22 mouse cellular contexts compared by ENCODE assay signal in genomic region chr3:34504573-34504894, GRCm38 (mm10).
DNase-seq lines count a peak whose midpoint lies in the region; ATAC-seq lines count a peak whose summit lies in the region.
"Had no signal": no experiment of that assay in that cellular context is flagged by ENCODE, and none has a peak within 500 bp of the region (broad histone marks: within the 10 kb centered on the region; RNA-seq: fewer than 3 reads in every experiment).

No protein-coding gene starts in this region.

- H3K4me3 ChIP-seq in forebrain, embryonic 11.5 days (ENCODE audit: low read depth, low read length) = no peak overlapping the region
- H3K4me3 ChIP-seq in forebrain, embryonic 10.5 days = no peak overlapping the region
- no peak overlapping the region for H3K4me3 ChIP-seq in midbrain, embryonic 15.5 days
- H3K4me3 ChIP-seq in midbrain, embryonic 13.5 days (replicated peaks) = no peak overlapping the region
- H3K4me3 ChIP-seq in neural tube, embryonic 13.5 days = no peak overlapping the region
- H3K4me3 ChIP-seq: embryonic facial prominence, embryonic 12.5 days; heart, embryonic 10.5 days had no signal

- peak; percentile 49; the same call in 1 of the 2 replicates for ATAC-seq in forebrain, embryonic 11.5 days (replicated peaks; ENCODE audit: low FRiP score)
- ATAC-seq in midbrain, embryonic 15.5 days (replicated peaks) = 0 out of 2 replicates have a peak, but pooled peaks have one; percentile 7
- no peak for ATAC-seq in midbrain, embryonic 13.5 days
- ATAC-seq in neural tube, embryonic 13.5 days (ENCODE audit: low read depth) = peak; percentile 75
- ATAC-seq: CD4-positive, CD25-positive, alpha-beta regulatory T cell, adult 4 months; hindbrain, postnatal 0 days had no signal

- no peak overlapping the region for H3K9ac ChIP-seq in forebrain, embryonic 11.5 days (ENCODE audit: low read length)
- H3K9ac ChIP-seq in midbrain, embryonic 15.5 days = no peak overlapping the region
- H3K9ac ChIP-seq in midbrain, embryonic 13.5 days (replicated peaks) = no peak overlapping the region
- no peak overlapping the region for H3K9ac ChIP-seq in neural tube, embryonic 13.5 days
- H3K9ac ChIP-seq: embryonic facial prominence, embryonic 12.5 days had no signal

- H3K27me3 ChIP-seq in forebrain, embryonic 11.5 days (ENCODE audit: control insufficient read depth, insufficient read depth, low read length) = peaks cover 8% of the 10 kb centered on the region; the same call in 1 of the 2 replicates
- peaks cover 77% of the 10 kb centered on the region for H3K27me3 ChIP-seq in forebrain, embryonic 10.5 days (ENCODE audit: poor library complexity, severe bottlenecking)
- 0 out of 2 replicates have a peak, but pooled peaks cover 5% of the 10 kb centered on the region for H3K27me3 ChIP-seq in midbrain, embryonic 15.5 days (replicated peaks)
- peaks cover 7% of the 10 kb centered on the region; the same call in 1 of the 2 replicates for H3K27me3 ChIP-seq in midbrain, embryonic 13.5 days
- peaks cover 27% of the 10 kb centered on the region for H3K27me3 ChIP-seq in neural tube, embryonic 13.5 days
- H3K27me3 ChIP-seq: embryonic facial prominence, embryonic 12.5 days had no signal

- DNase-seq in forebrain, embryonic 11.5 days (ENCODE audit: low spot score) = no peak
- no peak for DNase-seq in forebrain, embryonic 10.5 days (ENCODE audit: extremely low spot score, low spot score)
- no peak for DNase-seq in Muller cell, postnatal 12 days (ENCODE audit: inconsistent ontology term)
- DNase-seq in heart, postnatal 4 days = no peak
- DNase-seq: adrenal gland, postnatal 10 days; B cell, adult 2 months; cerebellum, adult 11 months; cerebellum, adult 8-10 months; cerebellum, postnatal 14 days; embryo, embryonic 11 days; gastrocnemius, postnatal 10 days; heart, adult 18-20 months; heart, postnatal 10 days; kidney, adult 11 months had no signal

- no peaks in the 10 kb centered on the region for H3K36me3 ChIP-seq in forebrain, embryonic 11.5 days (ENCODE audit: control insufficient read depth, insufficient read depth, low read length)
- H3K36me3 ChIP-seq in forebrain, embryonic 10.5 days (replicated peaks) = no peaks in the 10 kb centered on the region
- H3K36me3 ChIP-seq in midbrain, embryonic 15.5 days (replicated peaks) = no peaks in the 10 kb centered on the region
- no peaks in the 10 kb centered on the region for H3K36me3 ChIP-seq in midbrain, embryonic 13.5 days
- H3K36me3 ChIP-seq in neural tube, embryonic 13.5 days = no peaks in the 10 kb centered on the region
- H3K36me3 ChIP-seq: embryonic facial prominence, embryonic 12.5 days; G1E; heart, embryonic 10.5 days had no signal

- no peak overlapping the region for H3K27ac ChIP-seq in forebrain, embryonic 11.5 days (ENCODE audit: low read depth, low read length)
- no peak overlapping the region for H3K27ac ChIP-seq in forebrain, embryonic 10.5 days
- no peak overlapping the region for H3K27ac ChIP-seq in midbrain, embryonic 15.5 days
- no peak overlapping the region for H3K27ac ChIP-seq in midbrain, embryonic 13.5 days
- H3K27ac ChIP-seq in neural tube, embryonic 13.5 days (replicated peaks) = no peak overlapping the region
- H3K27ac ChIP-seq: embryonic facial prominence, embryonic 12.5 days; heart, embryonic 10.5 days; hindbrain, postnatal 0 days had no signal

- H3K9me3 ChIP-seq in forebrain, embryonic 11.5 days (ENCODE audit: control insufficient read depth, low read length) = no peaks in the 10 kb centered on the region; the same call in 1 of the 2 replicates
- H3K9me3 ChIP-seq in forebrain, embryonic 10.5 days = no peaks in the 10 kb centered on the region; the same call in 1 of the 2 replicates
- H3K9me3 ChIP-seq in midbrain, embryonic 15.5 days = no peaks in the 10 kb centered on the region
- no peaks in the 10 kb centered on the region; the same call in 1 of the 2 replicates for H3K9me3 ChIP-seq in midbrain, embryonic 13.5 days
- H3K9me3 ChIP-seq in neural tube, embryonic 13.5 days = no peaks in the 10 kb centered on the region
- H3K9me3 ChIP-seq: embryonic facial prominence, embryonic 12.5 days; G1E; heart, embryonic 10.5 days had no signal

- H3K4me1 ChIP-seq in forebrain, embryonic 11.5 days (replicated peaks; ENCODE audit: control insufficient read depth, insufficient read depth, low read length) = peaks cover 2% of the 10 kb centered on the region; the same call in 1 of the 2 replicates
- H3K4me1 ChIP-seq in forebrain, embryonic 10.5 days = peaks cover 35% of the 10 kb centered on the region
- peaks cover 10% of the 10 kb centered on the region; the same call in 1 of the 2 replicates for H3K4me1 ChIP-seq in midbrain, embryonic 15.5 days
- peaks cover 14% of the 10 kb centered on the region for H3K4me1 ChIP-seq in midbrain, embryonic 13.5 days (replicated peaks)
- H3K4me1 ChIP-seq in neural tube, embryonic 13.5 days (replicated peaks) = peaks cover 18% of the 10 kb centered on the region
- H3K4me1 ChIP-seq: embryonic facial prominence, embryonic 12.5 days; heart, embryonic 10.5 days had no signal

- H3K4me2 ChIP-seq in forebrain, embryonic 11.5 days (ENCODE audit: low read depth, low read length, severe bottlenecking) = 0 out of 2 replicates have a peak overlapping the region, but pooled peaks have one; percentile 18
- H3K4me2 ChIP-seq in midbrain, embryonic 15.5 days = no peak overlapping the region
- H3K4me2 ChIP-seq in midbrain, embryonic 13.5 days (replicated peaks) = no peak overlapping the region
- no peak overlapping the region for H3K4me2 ChIP-seq in neural tube, embryonic 13.5 days
- H3K4me2 ChIP-seq: embryonic facial prominence, embryonic 12.5 days had no signal

- WGBS in forebrain, embryonic 11.5 days = 10% methylated on average over 3 of the region's 3 CpGs
- WGBS in forebrain, embryonic 10.5 days = 12% methylated on average over 3 of the region's 3 CpGs
- 27% methylated on average over 3 of the region's 3 CpGs for WGBS in midbrain, embryonic 15.5 days
- 37% methylated on average over 3 of the region's 3 CpGs for WGBS in midbrain, embryonic 13.5 days
- WGBS in neural tube, embryonic 13.5 days = 9% methylated on average over 3 of the region's 3 CpGs
